Mouse (Mus musculus): ENCODE measurements around the gene Pde1c.

DNA sequence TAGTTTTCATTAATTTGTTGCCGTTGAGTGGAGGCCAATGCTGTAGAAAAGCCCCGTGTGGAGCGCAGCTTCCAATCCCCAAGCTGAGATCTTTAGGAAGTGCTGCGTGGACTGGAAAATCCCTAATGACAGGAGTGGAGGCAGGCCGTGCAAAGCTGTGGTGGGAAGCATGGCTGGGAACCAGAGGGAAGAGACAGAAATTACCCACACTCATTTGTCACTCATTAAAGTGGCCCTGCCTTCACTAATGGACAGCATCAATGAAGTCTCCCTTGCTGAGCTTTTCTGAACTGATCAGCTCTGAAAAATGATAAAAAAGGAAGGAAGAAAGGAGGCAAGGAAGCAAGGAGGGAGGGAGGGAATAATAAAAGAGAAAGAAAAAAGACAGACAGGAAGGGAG lies 538.9 kb downstream of the Pde1c start:
- TF ChIP-seq POLR2A (IDR thresholded peaks at IDR 0.05; ENCODE audit: extremely low read depth, insufficient read depth, low read length) (no peak), CTCF (IDR thresholded peaks at IDR 0.05; ENCODE audit: low read depth, low read length) (no peak)
